Mouse (Mus musculus) forebrain, embryonic 10.5 days (tissue): ENCODE results near the gene Gm20696. TPM values are rescaled to one million over a fixed set of nuclear protein-coding genes. Genes with fewer than 3 reads are reported as not detected.

Experiments used
- DNase-seq: peaks from one replicate; pipeline ENCODE4 v3.0.0-alpha.2; 2017; ENCODE audit warnings: low spot score; ENCODE audit errors: extremely low spot score
- H3K27ac ChIP-seq: fragments of 300-500 bp; sonication (generic); 2 replicates; pipeline ENCODE4 v1.5.1; 2016; ENCODE audit warnings: mild to moderate bottlenecking
- H3K27me3 ChIP-seq: fragments of 300-500 bp; sonication (generic); 2 replicates; pipeline ENCODE4 v1.6.1; 2016; ENCODE audit warnings: mild to moderate bottlenecking; ENCODE audit not compliant: poor library complexity, severe bottlenecking
- H3K36me3 ChIP-seq: fragments of 300-500 bp; sonication (generic); replicated peaks from 2 replicates; pipeline ENCODE4 v1.6.1; 2016; ENCODE audit warnings: mild to moderate bottlenecking, moderate library complexity
- H3K4me1 ChIP-seq: fragments of 300-500 bp; sonication (generic); 2 replicates; pipeline ENCODE4 v1.6.1; 2016
- H3K4me3 ChIP-seq: fragments of 300-500 bp; sonication (generic); 2 replicates; pipeline ENCODE4 v1.5.1; 2016; ENCODE audit warnings: mild to moderate bottlenecking, moderate library complexity
- H3K9me3 ChIP-seq: fragments of 300-500 bp; sonication (generic); 2 replicates; pipeline ENCODE4 v1.6.1; 2016; ENCODE audit warnings: mild to moderate bottlenecking, moderate library complexity
- WGBS: fragments of 180-500 bp; shearing (Covaris S2); methylation state at CpG from one replicate; pipeline ENCODE4 v1.1.7; 2016; 5-methylcytosine and 5-hydroxymethylcytosine counted together
- polyA plus RNA-seq: library from polyadenylated mRNA; unstranded; fragments of >200 nt; fragmentation: Nextera tagmentation; extraction: Ambion mirVana; gene quantifications from 2 replicates; pipeline ENCODE4 v1.2.1, GENCODE M21; 2016

The Gm20696 gene
- polyA plus RNA-seq, 1 experiment from 2014 or later = 3.6 TPM

GRCm38 (mm10) chr6:99374448-99375271 lies 291.9 kb downstream of the Gm20696 start:
- H3K4me1 ChIP-seq = peaks cover 54% of the 10 kb centered on the region
- no peak overlapping the region for H3K27ac ChIP-seq
- H3K4me3 ChIP-seq = no peak overlapping the region
- no peak for DNase-seq
- H3K27me3 ChIP-seq = no peaks in the 10 kb centered on the region
- H3K9me3 ChIP-seq = no peaks in the 10 kb centered on the region
- H3K36me3 ChIP-seq = peaks cover 16% of the 10 kb centered on the region; the same call in 1 of the 2 replicates
- WGBS = 89% methylated on average over 19 of the region's 19 CpGs

GRCm38 (mm10) chr6:99372427-99372826 lies 294.2 kb downstream of the Gm20696 start:
- Histone ChIP-seq H3K27ac (no peak overlapping the region), H3K9me3 (no peaks in the 10 kb centered on the region), H3K4me3 (no peak overlapping the region), H3K36me3 (peaks cover 18% of the 10 kb centered on the region; the same call in 1 of the 2 replicates), H3K4me1 (peaks cover 32% of the 10 kb centered on the region), H3K27me3 (no peaks in the 10 kb centered on the region)
- 92% methylated on average over 5 of the region's 5 CpGs for WGBS
- no peak for DNase-seq

- whole genome bisulfite sequencing = 94% methylated on average over 6 of the region's 6 CpGs
- Histone ChIP-seq H3K4me3 (no peak overlapping the region), H3K9me3 (no peaks in the 10 kb centered on the region), H3K36me3 (peaks cover 21% of the 10 kb centered on the region; the same call in 1 of the 2 replicates), H3K4me1 (peaks cover 28% of the 10 kb centered on the region), H3K27ac (no peak overlapping the region), H3K27me3 (no peaks in the 10 kb centered on the region)
- DNase-seq = no peak
Observed at GRCm38 (mm10) chr6:99372016-99372415, 294.6 kb downstream of the Gm20696 start.

- peaks cover 22% of the 10 kb centered on the region; the same call in 1 of the 2 replicates for H3K36me3 ChIP-seq
- 95% methylated on average over 2 of the region's 2 CpGs for WGBS
- no peak overlapping the region for H3K27ac ChIP-seq
- H3K9me3 ChIP-seq = no peaks in the 10 kb centered on the region
- DNase-seq = no peak
- H3K4me3 ChIP-seq = no peak overlapping the region
- H3K4me1 ChIP-seq = peaks cover 9% of the 10 kb centered on the region; the same call in 1 of the 2 replicates
- no peaks in the 10 kb centered on the region for H3K27me3 ChIP-seq
Observed at GRCm38 (mm10) chr6:99369931-99370330, 296.7 kb downstream of the Gm20696 start.

- DNase-seq = no peak
- Histone ChIP-seq H3K4me3 (no peak overlapping the region), H3K9me3 (no peaks in the 10 kb centered on the region), H3K27ac (no peak overlapping the region), H3K27me3 (no peaks in the 10 kb centered on the region), H3K36me3 (peaks cover 22% of the 10 kb centered on the region; the same call in 1 of the 2 replicates), H3K4me1 (peaks cover 1% of the 10 kb centered on the region; the same call in 1 of the 2 replicates)
- 89% methylated on average over 3 of the region's 3 CpGs for WGBS
Observed at GRCm38 (mm10) chr6:99369156-99369555, 297.4 kb downstream of the Gm20696 start.

- no peak for DNase-seq
- WGBS = 91% methylated on average over 4 of the region's 4 CpGs
- H3K27ac ChIP-seq = no peak overlapping the region
Observed at GRCm38 (mm10) chr6:99368118-99368753, 298.4 kb downstream of the Gm20696 start.

GRCm38 (mm10) chr6:99364545-99364944 lies 302.1 kb downstream of the Gm20696 start:
- no peaks in the 10 kb centered on the region for H3K27me3 ChIP-seq
- 88% methylated on average over 6 of the region's 6 CpGs for WGBS
- 0 out of 2 replicates have a peak, but pooled peaks cover 4% of the 10 kb centered on the region for H3K36me3 ChIP-seq
- no peak for DNase-seq
- no peak overlapping the region for H3K27ac ChIP-seq
- no peaks in the 10 kb centered on the region for H3K4me1 ChIP-seq
- no peak overlapping the region for H3K4me3 ChIP-seq
- H3K9me3 ChIP-seq = no peaks in the 10 kb centered on the region

More at GRCm38 (mm10) chr6:99368118-99368753, 298.4 kb downstream of the Gm20696 start:
- Histone ChIP-seq H3K4me3 (no peak overlapping the region), H3K36me3 (peaks cover 22% of the 10 kb centered on the region; the same call in 1 of the 2 replicates), H3K4me1 (no peaks in the 10 kb centered on the region), H3K27me3 (no peaks in the 10 kb centered on the region), H3K9me3 (no peaks in the 10 kb centered on the region)

GRCm38 (mm10) chr6:99360581-99360980 lies 306.0 kb downstream of the Gm20696 start:
- DNase-seq = no peak
- Histone ChIP-seq H3K27ac (no peak overlapping the region), H3K9me3 (no peaks in the 10 kb centered on the region), H3K27me3 (no peaks in the 10 kb centered on the region), H3K4me1 (no peaks in the 10 kb centered on the region), H3K4me3 (no peak overlapping the region), H3K36me3 (no peaks in the 10 kb centered on the region)
- WGBS = 96% methylated on average over 4 of the region's 4 CpGs

GRCm38 (mm10) chr6:99359765-99360499 lies 306.7 kb downstream of the Gm20696 start:
- WGBS = 89% methylated on average over 6 of the region's 6 CpGs
- H3K36me3 ChIP-seq = no peaks in the 10 kb centered on the region
- H3K27me3 ChIP-seq = no peaks in the 10 kb centered on the region
- H3K27ac ChIP-seq = no peak overlapping the region
- no peak for DNase-seq
- H3K4me1 ChIP-seq = no peaks in the 10 kb centered on the region
- H3K9me3 ChIP-seq = no peaks in the 10 kb centered on the region
- H3K4me3 ChIP-seq = no peak overlapping the region

GRCm38 (mm10) chr6:99359036-99359698 lies 307.4 kb downstream of the Gm20696 start:
- Histone ChIP-seq H3K27me3 (no peaks in the 10 kb centered on the region), H3K4me1 (no peaks in the 10 kb centered on the region; the same call in 1 of the 2 replicates), H3K27ac (no peak overlapping the region), H3K4me3 (no peak overlapping the region), H3K36me3 (no peaks in the 10 kb centered on the region), H3K9me3 (no peaks in the 10 kb centered on the region)
- 92% methylated on average over 9 of the region's 9 CpGs for WGBS
- no peak for DNase-seq

GRCm38 (mm10) chr6:99357931-99358330 lies 308.7 kb downstream of the Gm20696 start:
- Histone ChIP-seq H3K27me3 (no peaks in the 10 kb centered on the region), H3K4me1 (no peaks in the 10 kb centered on the region; the same call in 1 of the 2 replicates), H3K9me3 (no peaks in the 10 kb centered on the region), H3K36me3 (no peaks in the 10 kb centered on the region), H3K4me3 (no peak overlapping the region), H3K27ac (no peak overlapping the region)
- WGBS = 93% methylated on average over 2 of the region's 2 CpGs
- DNase-seq = no peak

GRCm38 (mm10) chr6:99354338-99354737 lies 312.3 kb downstream of the Gm20696 start:
- Histone ChIP-seq H3K36me3 (no peaks in the 10 kb centered on the region), H3K9me3 (no peaks in the 10 kb centered on the region), H3K4me1 (no peaks in the 10 kb centered on the region; the same call in 1 of the 2 replicates), H3K4me3 (no peak overlapping the region), H3K27me3 (no peaks in the 10 kb centered on the region), H3K27ac (no peak overlapping the region)
- 76% methylated on average over 2 of the region's 2 CpGs for WGBS
- no peak for DNase-seq
